Mouse (Mus musculus): ENCODE measurements at regions not wholly inside any gene's neighbourhood (a gene's known extent, or its start where the extent isn't known, plus 50 kb on each side); places are given as distances from the start of the nearest gene placed in this dataset.

DNA sequence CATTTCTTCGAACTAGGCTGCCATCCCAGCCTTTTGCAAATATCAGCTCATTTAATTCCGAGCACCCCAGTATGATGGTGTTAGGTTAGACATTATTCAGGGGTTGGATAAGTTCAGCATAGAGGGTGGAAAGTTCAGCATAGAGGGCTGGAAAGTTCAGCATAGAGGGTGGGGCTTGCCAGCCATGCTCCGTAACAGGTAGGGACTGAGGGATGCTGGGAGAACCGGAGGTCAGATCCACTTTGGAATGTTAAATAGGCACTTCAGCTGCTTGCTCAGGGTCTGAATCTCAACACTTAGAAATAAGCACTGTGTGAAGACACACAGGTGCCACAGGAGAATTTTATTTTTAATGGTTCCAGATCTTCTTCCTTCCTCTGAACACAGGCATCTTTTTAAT is 1170.9 kb upstream of the A1bg start:
- ATAC-seq (ENCODE audit: low read depth) = no peak
- Histone ChIP-seq H3K9ac (ENCODE audit: low read depth, low read length) (no peak overlapping the region), H3K4me3 (ENCODE audit: low read depth, low read length) (no peak overlapping the region), H3K27me3 (replicated peaks; ENCODE audit: control insufficient read depth, insufficient read depth, low read length) (no peaks in the 10 kb centered on the region), H3K4me1 (ENCODE audit: control insufficient read depth, insufficient read depth, low read length) (0 out of 2 replicates have a peak, but pooled peaks cover 1% of the 10 kb centered on the region), H3K36me3 (ENCODE audit: control insufficient read depth, insufficient read depth, low read length) (no peaks in the 10 kb centered on the region), H3K27ac (replicated peaks; ENCODE audit: low read depth, low read length) (no peak overlapping the region), H3K9me3 (ENCODE audit: control insufficient read depth, low read length) (no peaks in the 10 kb centered on the region), H3K4me2 (ENCODE audit: low read depth, low read length) (no peak overlapping the region)
- 78% methylated on average over 4 of the region's 4 CpGs for WGBS
- DNase-seq (ENCODE audit: low spot score) = no peak

DNA sequence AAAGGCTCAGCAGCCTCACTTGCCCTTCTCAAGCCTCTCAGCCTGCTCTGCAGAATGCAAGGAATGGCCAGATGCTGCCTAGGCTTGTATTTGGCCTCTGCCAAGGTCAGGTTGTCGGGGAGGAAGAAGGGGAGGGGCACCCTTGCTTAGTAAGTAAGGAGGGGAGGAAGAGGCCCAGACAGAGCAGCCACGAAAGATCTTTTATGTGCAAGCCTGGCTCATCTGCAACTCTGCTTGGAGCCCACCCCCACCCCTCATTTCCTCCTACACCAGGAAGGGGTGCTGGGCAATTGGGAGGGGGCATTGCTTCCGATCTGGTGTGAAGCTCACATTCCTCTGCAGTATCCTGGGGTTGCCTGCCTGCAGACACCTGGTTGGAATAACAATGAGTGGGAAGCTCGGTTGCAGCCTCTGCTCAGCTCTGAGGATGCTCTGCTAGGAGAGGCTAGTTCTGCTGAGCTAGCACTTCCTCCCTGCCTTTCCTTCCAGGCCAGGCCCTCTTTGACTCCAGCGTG is 1169.9 kb upstream of the A1bg start:
- no peaks in the 10 kb centered on the region for H3K9me3 ChIP-seq (ENCODE audit: control insufficient read depth, low read length)
- peak; percentile 45 for DNase-seq (ENCODE audit: low spot score)
- WGBS = 6% methylated on average over 5 of the region's 5 CpGs

DNA sequence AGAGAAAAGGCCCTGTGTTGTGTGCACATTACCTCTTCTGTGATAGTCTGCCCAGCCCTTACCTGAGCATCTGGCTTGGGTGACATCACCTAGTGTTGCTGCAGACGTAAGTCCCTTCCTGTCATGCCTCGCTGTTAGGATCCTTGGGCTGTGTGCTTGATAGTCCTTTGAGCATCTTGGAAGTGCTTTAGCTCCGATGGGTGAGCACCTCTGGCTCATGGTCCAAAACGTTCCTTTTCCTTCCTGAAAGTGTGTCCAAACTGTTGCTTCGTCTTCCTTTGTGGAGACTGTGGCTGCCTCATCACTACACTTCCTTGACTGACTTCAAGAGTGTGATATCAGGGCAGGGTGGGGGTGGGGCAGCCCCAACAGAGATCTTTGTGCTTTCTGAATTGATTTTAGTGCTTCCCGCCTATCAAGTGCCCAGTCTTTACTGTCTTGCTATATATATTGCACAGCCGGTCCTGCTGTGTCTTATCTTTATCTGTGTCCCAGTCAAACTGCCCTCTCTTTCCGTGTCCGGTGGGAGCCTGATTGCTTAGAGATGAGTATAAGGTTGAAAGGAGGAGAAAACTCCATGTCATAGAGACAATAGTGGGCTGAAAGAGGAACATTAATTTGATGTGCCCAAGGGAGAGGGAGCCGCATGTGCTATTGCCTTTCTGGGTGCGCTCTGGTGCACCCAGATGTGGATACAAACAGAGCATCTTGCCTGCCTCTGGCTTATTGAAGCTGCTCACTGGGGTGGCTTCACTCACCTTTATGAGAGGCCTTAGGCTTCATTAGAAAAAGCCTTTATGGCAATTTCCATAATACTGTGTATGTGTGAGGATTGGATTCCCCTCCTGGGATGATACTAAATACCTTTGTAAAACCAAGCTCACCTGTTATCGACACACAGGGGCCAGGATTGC is 1169.2 kb upstream of the A1bg start:
- ATAC-seq (ENCODE audit: low read depth) (peak; percentile 33; the same call in 1 of the 2 replicates), DNase-seq (ENCODE audit: low spot score) (no peak)
- no peak overlapping the region for H3K4me3 ChIP-seq (ENCODE audit: low read depth, low read length)
- H3K27ac ChIP-seq (replicated peaks; ENCODE audit: low read depth, low read length) = no peak overlapping the region
- WGBS = 56% methylated on average over 12 of the region's 12 CpGs
- no peak overlapping the region for H3K4me2 ChIP-seq (ENCODE audit: low read depth, low read length)
- no peaks in the 10 kb centered on the region for H3K27me3 ChIP-seq (replicated peaks; ENCODE audit: control insufficient read depth, insufficient read depth, low read length)
- H3K36me3 ChIP-seq (ENCODE audit: control insufficient read depth, insufficient read depth, low read length) = no peaks in the 10 kb centered on the region
- H3K9ac ChIP-seq (ENCODE audit: low read depth, low read length) = no peak overlapping the region
- no peaks in the 10 kb centered on the region for H3K9me3 ChIP-seq (ENCODE audit: control insufficient read depth, low read length)
- H3K4me1 ChIP-seq (ENCODE audit: control insufficient read depth, insufficient read depth, low read length) = no peaks in the 10 kb centered on the region

More for the DNA sequence above, 1169.9 kb upstream of the A1bg start:
- H3K36me3 ChIP-seq (ENCODE audit: control insufficient read depth, insufficient read depth, low read length) = no peaks in the 10 kb centered on the region
- no peaks in the 10 kb centered on the region for H3K27me3 ChIP-seq (replicated peaks; ENCODE audit: control insufficient read depth, insufficient read depth, low read length)
- H3K4me1 ChIP-seq (ENCODE audit: control insufficient read depth, insufficient read depth, low read length) = no peaks in the 10 kb centered on the region
- no peak overlapping the region for H3K27ac ChIP-seq (replicated peaks; ENCODE audit: low read depth, low read length)
- H3K4me2 ChIP-seq (ENCODE audit: low read depth, low read length) = no peak overlapping the region
- peak overlapping the region; percentile 19; the same call in 1 of the 2 replicates for H3K9ac ChIP-seq (ENCODE audit: low read depth, low read length)
- ATAC-seq (ENCODE audit: low read depth) = 0 out of 2 replicates have a peak, but pooled peaks have one; percentile 6
- H3K4me3 ChIP-seq (ENCODE audit: low read depth, low read length) = no peak overlapping the region

DNA sequence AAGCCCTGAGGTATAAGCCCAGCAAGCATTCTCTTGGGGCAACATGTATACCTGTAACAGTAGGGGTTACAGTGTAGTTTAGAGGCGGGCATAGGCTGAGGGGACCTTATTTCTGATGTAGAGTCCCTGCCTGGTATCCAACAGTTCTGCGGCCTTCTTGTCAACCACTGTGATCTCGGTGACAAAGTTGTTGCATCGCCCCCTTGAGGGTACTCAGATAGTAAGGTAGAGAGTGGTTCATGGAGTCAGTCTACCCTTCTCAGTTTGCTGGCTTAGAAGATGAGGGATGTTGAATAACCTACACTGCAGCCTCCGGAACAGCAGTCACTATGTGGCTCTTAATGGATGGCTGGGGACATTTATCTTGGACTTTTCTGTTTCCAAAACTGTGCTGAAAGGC is 1168.3 kb upstream of the A1bg start:
- WGBS = 96% methylated on average over 5 of the region's 5 CpGs
- Histone ChIP-seq H3K36me3 (ENCODE audit: control insufficient read depth, insufficient read depth, low read length) (no peaks in the 10 kb centered on the region), H3K9ac (ENCODE audit: low read depth, low read length) (no peak overlapping the region), H3K27me3 (replicated peaks; ENCODE audit: control insufficient read depth, insufficient read depth, low read length) (no peaks in the 10 kb centered on the region), H3K4me1 (ENCODE audit: control insufficient read depth, insufficient read depth, low read length) (no peaks in the 10 kb centered on the region), H3K9me3 (ENCODE audit: control insufficient read depth, low read length) (no peaks in the 10 kb centered on the region), H3K4me2 (ENCODE audit: low read depth, low read length) (no peak overlapping the region), H3K27ac (replicated peaks; ENCODE audit: low read depth, low read length) (no peak overlapping the region), H3K4me3 (ENCODE audit: low read depth, low read length) (no peak overlapping the region)
- DNase-seq (ENCODE audit: low spot score) (no peak), ATAC-seq (ENCODE audit: low read depth) (no peak)

DNA sequence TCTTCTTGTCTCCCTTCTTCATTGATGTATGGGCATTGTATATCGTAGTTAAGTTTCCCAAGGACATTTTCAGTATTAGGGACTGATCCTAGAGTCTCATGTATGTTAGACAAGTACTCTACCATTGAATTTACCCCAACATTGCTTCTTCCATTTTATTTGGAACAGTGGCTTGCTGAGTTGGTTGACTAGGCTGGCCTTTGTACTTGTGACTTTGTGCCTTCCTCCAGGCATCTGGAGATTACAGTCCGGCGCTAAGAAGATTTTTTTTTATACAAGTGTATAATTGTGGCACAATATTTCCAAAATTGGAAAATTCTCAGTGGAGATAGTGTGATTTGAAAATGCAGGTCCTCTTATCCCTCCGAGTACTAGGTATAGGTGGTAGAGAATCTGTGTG is 1165.5 kb upstream of the A1bg start:
- H3K4me1 ChIP-seq (ENCODE audit: control insufficient read depth, insufficient read depth, low read length) = no peaks in the 10 kb centered on the region
- 93% methylated on average over 4 of the region's 4 CpGs for WGBS
- no peak overlapping the region for H3K9ac ChIP-seq (ENCODE audit: low read depth, low read length)
- no peaks in the 10 kb centered on the region for H3K36me3 ChIP-seq (ENCODE audit: control insufficient read depth, insufficient read depth, low read length)
- H3K4me2 ChIP-seq (ENCODE audit: low read depth, low read length) = no peak overlapping the region
- H3K9me3 ChIP-seq (ENCODE audit: control insufficient read depth, low read length) = no peaks in the 10 kb centered on the region
- DNase-seq (ENCODE audit: low spot score) (no peak), ATAC-seq (ENCODE audit: low read depth) (no peak)
- H3K27me3 ChIP-seq (replicated peaks; ENCODE audit: control insufficient read depth, insufficient read depth, low read length) = no peaks in the 10 kb centered on the region
- no peak overlapping the region for H3K27ac ChIP-seq (replicated peaks; ENCODE audit: low read depth, low read length)
- no peak overlapping the region for H3K4me3 ChIP-seq (ENCODE audit: low read depth, low read length)

DNA sequence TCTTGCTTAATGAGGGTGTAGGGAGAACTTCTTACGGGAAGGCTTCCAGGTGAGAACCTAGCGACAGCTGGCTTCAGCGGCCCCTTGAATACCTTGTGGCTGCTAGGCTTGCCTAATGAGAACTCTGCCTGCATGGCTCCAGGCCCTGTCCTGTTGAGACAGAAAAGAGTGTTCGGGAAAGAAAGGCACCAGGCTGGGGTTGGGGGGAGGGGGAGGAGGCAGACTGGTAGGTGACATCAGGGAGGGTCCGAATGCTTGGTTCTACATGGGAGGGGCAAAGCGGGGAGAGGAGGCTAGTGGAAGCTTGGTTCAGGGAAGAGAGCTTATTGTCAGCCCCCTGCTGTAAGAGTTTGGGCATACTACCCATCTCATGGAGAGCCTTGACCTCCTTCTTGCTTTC is 1164.9 kb upstream of the A1bg start:
- ATAC-seq (ENCODE audit: low read depth) (no peak), DNase-seq (ENCODE audit: low spot score) (no peak)
- Histone ChIP-seq H3K4me2 (ENCODE audit: low read depth, low read length) (no peak overlapping the region), H3K4me3 (ENCODE audit: low read depth, low read length) (no peak overlapping the region), H3K9me3 (ENCODE audit: control insufficient read depth, low read length) (no peaks in the 10 kb centered on the region), H3K9ac (ENCODE audit: low read depth, low read length) (no peak overlapping the region), H3K27ac (replicated peaks; ENCODE audit: low read depth, low read length) (no peak overlapping the region), H3K36me3 (ENCODE audit: control insufficient read depth, insufficient read depth, low read length) (no peaks in the 10 kb centered on the region), H3K27me3 (replicated peaks; ENCODE audit: control insufficient read depth, insufficient read depth, low read length) (no peaks in the 10 kb centered on the region), H3K4me1 (ENCODE audit: control insufficient read depth, insufficient read depth, low read length) (no peaks in the 10 kb centered on the region)
- WGBS = 51% methylated on average over 6 of the region's 6 CpGs

DNA sequence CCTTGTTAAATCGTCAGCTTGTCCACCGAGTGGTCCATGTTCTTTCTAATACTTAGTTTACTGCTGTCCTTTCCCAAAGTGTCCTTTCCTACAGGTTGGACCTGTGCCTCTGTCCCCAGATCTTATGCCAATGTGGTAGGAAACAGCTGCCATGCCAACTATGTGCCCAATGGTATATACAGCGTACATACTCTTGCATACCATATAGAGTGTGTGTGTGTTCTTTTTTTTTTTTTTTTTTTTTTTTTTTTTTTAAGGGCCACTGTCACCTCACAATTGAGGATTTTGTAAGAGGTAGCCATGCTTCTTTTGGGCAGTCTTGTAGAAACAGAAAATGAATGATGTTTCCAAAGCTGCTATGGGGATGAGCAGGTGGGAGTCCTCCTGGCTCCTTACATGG is 1163.2 kb upstream of the A1bg start:
- H3K9ac ChIP-seq (ENCODE audit: low read depth, low read length) = no peak overlapping the region
- no peaks in the 10 kb centered on the region for H3K4me1 ChIP-seq (ENCODE audit: control insufficient read depth, insufficient read depth, low read length)
- no peaks in the 10 kb centered on the region for H3K9me3 ChIP-seq (ENCODE audit: control insufficient read depth, low read length)
- WGBS = 81% methylated on average over 3 of the region's 3 CpGs
- ATAC-seq (ENCODE audit: low read depth) (no peak), DNase-seq (ENCODE audit: low spot score) (no peak)
- H3K36me3 ChIP-seq (ENCODE audit: control insufficient read depth, insufficient read depth, low read length) = no peaks in the 10 kb centered on the region
- H3K27me3 ChIP-seq (replicated peaks; ENCODE audit: control insufficient read depth, insufficient read depth, low read length) = no peaks in the 10 kb centered on the region
- no peak overlapping the region for H3K4me3 ChIP-seq (ENCODE audit: low read depth, low read length)
- no peak overlapping the region for H3K27ac ChIP-seq (replicated peaks; ENCODE audit: low read depth, low read length)
- no peak overlapping the region for H3K4me2 ChIP-seq (ENCODE audit: low read depth, low read length)

DNA sequence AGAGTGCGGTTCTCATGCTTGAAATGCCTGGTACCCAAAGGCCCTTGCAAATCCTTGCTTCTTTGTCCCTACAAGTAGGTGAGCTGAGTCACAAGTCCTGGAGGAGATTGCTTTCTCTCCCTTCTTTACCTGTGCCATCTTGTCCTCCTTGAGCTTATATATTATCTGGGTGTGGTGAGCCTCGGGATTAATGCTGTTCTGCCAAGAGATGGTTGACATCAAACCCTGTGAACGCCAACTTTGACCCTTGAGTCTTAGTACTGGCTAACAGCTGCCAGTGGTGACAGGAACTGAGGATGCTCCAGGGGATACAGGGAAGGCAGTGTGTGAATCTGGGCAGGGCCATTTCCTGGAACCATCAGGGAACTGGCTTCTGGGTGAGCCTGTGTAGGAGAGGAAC is 1160.5 kb upstream of the A1bg start:
- no peak for DNase-seq (ENCODE audit: low spot score)
- Histone ChIP-seq H3K36me3 (ENCODE audit: control insufficient read depth, insufficient read depth, low read length) (no peaks in the 10 kb centered on the region), H3K4me3 (ENCODE audit: low read depth, low read length) (no peak overlapping the region), H3K4me2 (ENCODE audit: low read depth, low read length) (no peak overlapping the region), H3K4me1 (ENCODE audit: control insufficient read depth, insufficient read depth, low read length) (peaks cover 5% of the 10 kb centered on the region), H3K9ac (ENCODE audit: low read depth, low read length) (no peak overlapping the region), H3K27ac (replicated peaks; ENCODE audit: low read depth, low read length) (no peak overlapping the region), H3K9me3 (ENCODE audit: control insufficient read depth, low read length) (no peaks in the 10 kb centered on the region), H3K27me3 (replicated peaks; ENCODE audit: control insufficient read depth, insufficient read depth, low read length) (no peaks in the 10 kb centered on the region)
- no peak for ATAC-seq (ENCODE audit: low read depth)
- WGBS = 91% methylated on average over 3 of the region's 3 CpGs

DNA sequence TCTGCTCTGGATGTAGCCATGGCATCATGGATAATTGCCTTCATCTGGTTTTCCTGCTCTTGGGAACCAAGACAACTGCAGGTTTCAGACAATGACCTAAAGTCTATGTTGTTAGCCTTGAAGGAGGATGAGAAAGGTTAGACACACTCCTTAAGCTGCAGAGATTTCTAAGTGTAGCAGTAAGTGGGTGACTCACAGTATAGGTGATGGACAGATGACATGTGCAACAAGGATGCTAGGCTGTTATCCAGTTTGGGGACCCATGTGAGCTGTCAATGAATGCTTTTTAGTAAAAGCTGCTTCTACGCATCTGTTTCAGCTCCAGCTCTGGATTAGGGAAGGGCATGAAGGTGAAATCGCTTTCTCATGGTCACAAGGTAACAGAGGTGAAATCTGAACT is 1159.7 kb upstream of the A1bg start:
- no peak overlapping the region for H3K4me2 ChIP-seq (ENCODE audit: low read depth, low read length)
- no peak overlapping the region for H3K4me3 ChIP-seq (ENCODE audit: low read depth, low read length)
- no peak for DNase-seq (ENCODE audit: low spot score)
- no peak for ATAC-seq (ENCODE audit: low read depth)
- no peaks in the 10 kb centered on the region for H3K27me3 ChIP-seq (replicated peaks; ENCODE audit: control insufficient read depth, insufficient read depth, low read length)
- peaks cover 5% of the 10 kb centered on the region for H3K4me1 ChIP-seq (ENCODE audit: control insufficient read depth, insufficient read depth, low read length)
- no peaks in the 10 kb centered on the region for H3K9me3 ChIP-seq (ENCODE audit: control insufficient read depth, low read length)
- no peak overlapping the region for H3K27ac ChIP-seq (replicated peaks; ENCODE audit: low read depth, low read length)
- no peaks in the 10 kb centered on the region for H3K36me3 ChIP-seq (ENCODE audit: control insufficient read depth, insufficient read depth, low read length)
- 88% methylated on average over 2 of the region's 2 CpGs for WGBS
- no peak overlapping the region for H3K9ac ChIP-seq (ENCODE audit: low read depth, low read length)
